Mouse (Mus musculus) spleen, postnatal 36 days (tissue): ENCODE results near the gene Myocos.
"Not testable (repeated sequence)": the region's sequence is repeated elsewhere in the genome, so short reads cannot be mapped to it uniquely, and the experiment has no call there.

Experiments used
- DNase-seq, 2 experiments: peaks; one replicate each; pipeline ENCODE4 v3.0.0; 2022; ENCODE audit warnings: low spot score in 2 of 2, mixed read lengths in 1 of 2

Gene Myocos

DNA sequence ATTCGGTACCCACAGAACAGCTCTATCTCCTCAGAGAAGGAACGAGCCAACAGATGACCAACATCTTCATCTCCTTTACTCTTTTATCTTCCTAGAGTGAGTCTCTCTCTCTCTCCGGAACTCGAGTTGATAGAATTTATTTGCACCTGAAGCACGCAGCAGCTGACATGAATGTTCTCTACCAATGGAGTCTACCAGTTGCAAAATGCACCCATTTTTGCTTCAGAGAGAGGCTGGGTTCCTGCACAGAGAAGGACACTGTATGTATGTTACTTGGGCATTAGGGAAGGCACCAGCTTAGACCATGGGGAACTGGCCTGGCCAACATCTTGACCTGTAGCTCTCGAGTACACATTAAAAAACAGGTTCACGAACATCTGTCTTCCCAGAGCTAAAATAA lies at the start of gene Myocos:
Gene Myocos, minus strand, starts transcription at position 101 of the 400 bp plus-strand sequence.
- DNase-seq, result no peak

DNA sequence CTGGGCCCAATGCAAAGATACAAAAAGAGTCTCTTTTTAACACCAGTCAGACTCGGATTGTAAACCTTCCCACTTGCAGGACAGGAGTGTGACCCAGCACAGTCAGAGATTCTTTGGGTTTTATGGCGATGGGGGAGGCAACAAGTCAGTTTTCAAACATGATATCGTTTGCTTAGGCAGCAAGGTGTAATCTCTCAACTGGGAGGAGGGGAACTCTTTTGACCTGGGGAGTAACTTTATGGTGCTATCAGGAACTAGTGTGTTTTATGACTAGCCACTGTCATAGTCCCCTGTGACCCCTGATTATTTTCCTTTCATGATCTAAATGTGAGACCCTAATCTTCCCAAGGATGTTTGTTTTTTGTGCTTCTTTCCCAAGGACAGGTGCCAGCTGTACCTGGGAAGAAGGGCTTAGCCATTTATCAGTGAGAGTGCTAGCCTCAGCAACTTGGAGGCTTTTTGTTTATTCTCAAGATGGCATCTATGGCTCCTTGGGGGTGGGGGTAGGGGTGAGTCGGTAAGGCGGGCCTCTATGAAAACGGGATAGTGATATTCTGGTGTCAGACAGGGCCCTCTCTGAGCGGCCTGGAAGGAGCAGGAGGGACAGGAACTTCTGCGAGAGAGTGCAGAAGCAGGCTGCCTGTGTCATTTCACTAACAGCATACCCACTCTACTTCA lies 42.5 kb upstream of the Myocos start:
- no peak for DNase-seq

DNA sequence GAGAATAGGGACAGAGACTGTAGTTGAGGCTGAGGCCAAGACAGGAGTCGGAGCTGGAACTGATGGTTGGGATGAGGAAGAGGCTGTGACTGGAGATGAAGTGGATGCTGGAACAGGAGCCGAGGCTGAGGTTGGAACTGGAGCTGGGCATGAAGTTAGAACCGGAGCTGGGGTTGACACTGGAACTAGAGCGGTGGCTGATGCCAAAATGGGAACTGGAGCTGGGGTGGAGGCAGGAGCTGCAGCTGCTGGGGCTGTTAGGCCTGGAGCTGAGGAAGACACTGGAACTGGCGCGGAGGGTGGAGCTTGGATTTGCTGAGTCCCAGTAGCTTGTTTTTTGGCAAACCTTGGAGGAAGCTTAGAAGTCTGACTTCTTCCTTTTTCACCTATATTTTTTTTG lies 39.8 kb upstream of the Myocos start:
- no peak for DNase-seq

DNA sequence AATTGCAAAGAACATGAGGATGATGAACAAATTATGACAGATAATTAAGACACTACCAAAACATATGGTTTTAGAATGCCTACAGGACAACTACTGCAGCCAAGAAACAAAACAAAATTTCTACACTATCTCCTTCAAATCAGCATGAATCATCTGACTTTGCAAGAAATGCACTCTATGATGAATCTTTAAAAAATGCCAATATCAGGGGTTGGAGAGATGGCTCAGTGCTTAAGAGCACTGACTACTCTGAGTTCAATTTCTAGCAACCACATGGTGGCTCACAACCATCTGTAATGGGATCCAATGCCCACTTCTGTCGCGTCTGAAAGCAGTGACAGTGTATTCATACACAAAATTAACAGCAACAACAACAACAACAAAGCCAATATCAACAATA lies 35.7 kb upstream of the Myocos start:
- DNase-seq, result no peak

DNA sequence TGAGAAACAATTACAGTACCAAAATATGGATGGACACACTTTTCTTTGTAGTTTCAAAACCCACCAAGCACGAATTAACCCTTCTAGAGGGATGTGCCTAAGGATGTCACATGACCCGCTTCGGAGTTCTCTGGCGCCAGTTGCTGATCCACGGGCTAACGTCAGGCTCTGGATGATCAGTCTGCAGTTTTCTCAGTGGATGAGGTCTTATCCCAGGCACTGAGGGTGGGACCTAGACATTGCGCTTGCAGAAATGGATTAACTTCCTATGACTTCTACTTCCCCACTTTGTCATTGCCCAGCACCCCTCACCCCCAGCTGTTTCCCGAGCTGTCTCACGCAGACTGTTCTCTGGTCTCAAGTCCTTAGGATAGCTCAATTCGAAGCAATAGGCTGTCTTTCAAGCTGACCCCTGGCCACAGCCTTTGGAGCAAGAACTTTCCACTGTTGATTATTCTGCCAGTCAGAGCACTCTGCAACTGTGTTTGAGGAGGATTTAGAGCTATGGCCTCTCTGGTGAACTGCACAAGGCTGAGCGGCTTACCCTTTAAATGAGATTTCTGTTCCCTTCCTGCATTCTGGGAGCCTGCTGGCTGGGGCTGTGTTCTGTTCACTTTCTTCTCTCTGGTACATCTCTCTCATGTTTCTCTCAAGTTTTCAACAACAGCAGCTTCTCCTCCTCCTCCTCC lies 7.6 kb upstream of the Myocos start:
- no peak for DNase-seq

DNA sequence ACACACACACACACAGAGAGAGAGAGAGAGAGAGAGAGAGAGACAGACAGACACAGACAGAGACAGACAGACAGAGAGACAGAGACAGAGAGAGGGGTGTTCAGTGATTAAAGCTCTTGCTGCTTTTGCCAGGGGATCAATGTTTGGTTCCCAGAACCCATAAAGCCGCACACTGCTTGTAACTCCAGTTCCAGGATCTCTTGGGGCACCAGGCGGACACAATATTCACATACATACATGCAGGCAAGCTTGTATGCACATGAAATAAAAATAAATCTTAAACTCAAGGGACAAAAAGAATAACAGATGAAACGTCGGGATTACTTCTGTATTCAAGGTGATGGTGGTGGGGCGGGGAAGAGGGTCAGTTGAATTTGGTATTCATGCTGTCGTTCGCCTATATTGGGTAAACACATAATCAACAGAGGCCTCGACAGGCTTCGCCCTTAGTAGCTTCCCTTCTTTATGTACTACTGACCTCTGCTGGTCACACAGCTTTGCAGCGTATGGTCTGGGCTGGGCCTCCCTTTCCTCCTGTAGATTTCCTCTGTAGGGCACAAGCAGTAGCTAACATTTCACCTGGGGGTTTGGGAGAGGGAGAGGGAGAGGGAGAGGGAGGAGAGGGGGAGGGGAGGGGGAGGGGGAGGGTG lies 6.9 kb upstream of the Myocos start:
- DNase-seq, result peak; percentile 61 to 65

DNA sequence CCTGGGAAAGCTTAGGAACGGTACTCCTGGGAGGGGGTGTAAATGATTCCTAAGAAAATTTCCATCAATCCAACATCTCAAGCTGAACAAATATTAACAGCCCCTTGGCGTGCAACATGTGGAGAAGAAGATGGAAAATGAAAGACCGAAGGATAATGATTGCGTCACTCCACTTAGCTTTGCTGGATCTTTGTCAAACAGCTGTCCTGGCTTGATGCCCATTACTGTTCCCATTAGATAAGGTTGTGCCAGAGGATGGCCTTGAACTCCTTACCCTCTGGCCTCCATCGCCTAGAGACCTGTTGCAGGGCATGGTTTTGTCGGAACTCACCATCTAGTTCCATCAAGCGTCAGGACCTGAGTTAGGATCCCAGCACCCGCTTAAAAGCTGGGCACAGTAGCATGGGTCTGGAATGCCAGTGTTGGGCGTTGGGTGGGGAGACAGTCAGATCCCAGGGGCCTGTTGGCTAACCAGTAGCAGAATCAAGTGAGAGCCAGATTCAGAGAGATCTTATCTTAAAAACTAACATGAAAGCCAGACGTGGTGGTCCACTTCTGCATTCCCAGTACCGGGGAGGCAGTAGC lies 2.3 kb upstream of the Myocos start:
- no peak for DNase-seq

DNA sequence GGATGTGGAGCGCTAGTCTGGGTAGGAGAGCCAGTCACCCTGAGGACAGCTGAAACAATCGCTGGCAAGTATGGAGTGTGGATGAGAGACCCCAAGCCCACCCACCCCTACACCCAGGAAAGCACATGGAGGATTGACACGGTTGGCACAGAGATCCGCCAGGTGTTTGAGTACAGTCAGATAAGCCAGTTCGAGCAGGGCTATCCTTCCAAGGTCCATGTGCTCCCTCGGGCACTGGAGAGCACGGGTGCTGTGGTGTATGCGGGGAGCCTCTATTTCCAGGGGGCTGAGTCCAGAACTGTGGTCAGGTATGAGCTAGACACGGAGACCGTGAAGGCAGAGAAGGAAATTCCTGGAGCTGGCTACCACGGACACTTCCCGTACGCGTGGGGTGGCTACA lies 9.6 kb downstream of the Myocos start:
- no peak for DNase-seq

DNA sequence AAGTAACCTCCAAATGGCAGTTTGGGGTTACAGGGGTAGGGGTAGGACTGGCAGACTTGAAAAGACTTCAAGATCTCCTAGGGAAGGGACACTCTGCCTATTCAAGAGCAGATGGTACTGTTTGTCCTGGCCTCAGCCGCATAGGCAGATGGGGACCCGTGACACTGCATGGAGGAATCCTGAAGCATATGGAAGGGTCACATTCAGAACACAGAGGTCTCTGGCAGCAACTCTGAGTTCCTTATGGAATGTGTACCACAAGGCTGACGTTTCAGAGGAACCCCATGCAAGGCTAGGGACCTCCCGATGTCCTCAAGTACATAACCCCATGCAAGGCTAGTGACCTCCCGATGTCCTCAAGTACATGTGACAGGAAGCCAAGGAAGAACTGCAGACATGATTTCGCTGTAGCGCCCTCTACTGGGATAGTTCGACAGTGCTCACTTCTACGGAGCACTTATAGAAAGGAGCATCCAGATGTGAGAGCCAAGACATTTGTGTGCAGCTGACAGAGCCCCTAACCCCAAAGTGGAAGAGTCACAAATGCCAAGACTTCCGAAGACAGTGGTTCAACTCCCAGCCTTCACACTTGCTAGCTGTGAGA lies 11.8 kb downstream of the Myocos start:
- peak in 1 of 2 experiments; percentile 9 for DNase-seq

DNA sequence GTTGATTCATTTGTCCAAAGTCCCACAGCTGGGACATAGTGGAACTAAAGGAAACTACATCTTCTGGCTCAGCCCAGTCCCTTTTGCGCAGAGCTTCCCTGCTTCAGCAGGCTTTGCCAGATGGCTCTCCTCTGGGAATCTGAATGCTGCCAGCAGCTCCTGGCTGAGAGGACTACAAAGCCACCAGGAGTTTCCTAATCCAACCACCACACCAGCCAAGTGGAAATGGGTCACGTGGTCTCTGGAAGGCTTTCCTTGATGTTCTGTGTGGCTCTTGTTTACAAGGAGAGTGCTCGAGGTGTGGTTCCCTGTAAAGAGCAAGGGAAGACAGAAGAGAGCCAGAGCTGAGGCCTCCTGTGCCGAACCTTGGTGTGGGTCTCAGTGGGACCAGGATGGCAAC lies 14.3 kb downstream of the Myocos start:
- no peak for DNase-seq

DNA sequence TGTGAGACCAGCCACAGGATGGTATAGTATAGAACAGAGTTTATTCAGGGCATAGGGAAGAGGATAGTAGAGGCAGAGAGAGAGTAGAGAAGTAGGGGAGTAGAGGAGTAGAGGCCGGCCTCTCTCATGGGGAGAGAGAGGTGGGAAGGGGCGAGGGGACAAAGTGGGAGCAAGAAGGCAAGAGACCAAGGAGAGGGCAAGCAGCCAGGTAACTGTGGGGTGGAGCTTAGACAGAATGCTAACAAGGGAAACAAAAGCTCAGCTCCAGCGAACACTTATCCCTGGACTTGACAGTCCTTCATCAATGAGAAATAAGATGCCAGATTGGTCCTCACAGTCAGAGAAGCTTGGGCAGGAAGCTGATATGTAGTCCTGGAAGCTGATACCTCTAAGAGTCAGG lies 15.4 kb downstream of the Myocos start:
- DNase-seq, result no peak

DNA sequence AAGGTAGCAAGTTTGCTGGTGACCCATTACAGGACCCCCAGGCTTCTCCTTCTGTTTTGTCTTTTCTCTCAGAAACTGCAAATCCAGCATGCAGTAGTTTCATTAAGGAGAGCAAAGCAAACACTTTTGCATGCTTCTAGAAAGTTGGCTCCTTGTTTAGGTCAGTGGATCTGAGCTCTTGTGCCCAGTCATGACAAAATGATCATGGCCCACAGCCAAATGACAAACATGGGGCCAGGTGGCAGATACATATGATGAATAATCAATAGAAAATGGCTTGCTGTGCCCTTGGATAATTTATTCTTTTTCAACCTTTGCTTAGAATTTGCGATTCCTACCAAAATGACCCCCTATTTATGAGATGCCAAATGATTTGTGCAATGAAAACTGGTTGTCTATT lies 18.2 kb downstream of the Myocos start:
- DNase-seq, result no peak

DNA sequence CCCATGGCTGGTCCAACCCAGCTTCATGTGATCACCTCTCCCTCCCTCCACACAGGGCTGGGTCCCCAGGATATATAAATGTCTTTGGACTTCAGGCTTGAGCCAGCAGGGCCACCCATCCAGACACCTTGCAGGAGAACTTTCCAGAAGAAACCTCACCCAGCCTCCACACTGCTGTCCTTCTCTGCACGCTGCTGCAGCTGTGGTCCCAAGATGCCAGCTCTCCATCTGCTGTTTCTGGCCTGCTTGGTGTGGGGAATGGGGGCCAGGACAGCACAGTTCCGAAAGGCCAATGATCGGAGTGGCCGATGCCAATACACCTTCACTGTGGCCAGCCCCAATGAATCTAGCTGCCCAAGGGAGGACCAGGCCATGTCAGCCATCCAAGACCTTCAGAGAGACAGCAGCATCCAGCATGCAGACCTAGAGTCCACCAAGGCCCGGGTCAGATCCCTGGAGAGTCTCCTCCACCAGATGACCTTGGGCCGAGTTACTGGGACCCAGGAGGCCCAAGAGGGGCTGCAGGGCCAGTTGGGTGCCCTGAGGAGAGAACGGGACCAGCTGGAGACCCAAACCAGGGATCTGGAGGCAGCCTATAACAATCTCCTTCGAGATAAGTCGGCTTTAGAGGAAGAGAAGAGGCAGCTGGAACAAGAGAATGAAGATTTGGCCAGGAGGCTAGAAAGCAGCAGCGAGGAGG lies 18.8 kb downstream of the Myocos start, which contains the start of gene Myoc:
Gene Myoc, plus strand, starts transcription at position 105 of the 700 bp plus-strand sequence.
- DNase-seq, result no peak

DNA sequence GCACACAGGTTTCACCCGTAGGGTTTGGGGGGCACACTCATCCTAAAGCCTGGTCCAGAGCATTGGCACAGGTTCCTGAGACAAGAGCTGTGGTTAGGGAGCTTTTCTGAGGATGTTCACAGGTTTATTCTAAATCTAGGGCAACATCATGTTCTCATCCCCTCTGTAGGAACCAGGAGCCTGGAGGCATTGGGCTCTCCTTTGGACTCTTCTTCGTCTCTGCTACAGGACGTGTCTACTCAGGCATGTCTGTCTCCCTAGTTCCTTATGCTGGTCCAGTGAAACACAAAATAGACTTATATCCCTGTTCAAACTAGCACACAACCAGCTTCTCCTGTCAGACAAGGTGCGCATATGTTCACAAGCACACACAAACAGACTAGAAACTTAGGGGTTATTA lies 19.5 kb downstream of the Myocos start:
- DNase-seq, result no peak

DNA sequence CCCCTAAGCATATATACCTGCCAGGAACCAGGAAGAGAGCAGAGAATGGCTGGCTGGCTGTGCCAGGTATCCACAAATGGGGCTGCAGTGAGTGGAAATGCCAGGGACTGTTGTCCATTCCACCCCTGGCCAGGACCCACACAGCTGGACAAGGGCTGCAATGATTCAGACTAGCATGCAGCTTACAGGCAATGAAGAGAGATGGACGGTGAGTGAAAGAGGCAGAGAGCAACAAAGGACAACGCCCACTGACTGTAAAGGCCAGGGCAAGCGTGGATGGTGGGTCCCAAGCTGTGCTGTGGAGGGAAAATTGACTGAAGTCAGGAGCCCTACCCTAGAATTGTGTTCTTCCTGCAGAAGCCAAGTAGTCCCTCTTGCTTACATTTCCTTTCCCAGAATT lies 21.5 kb downstream of the Myocos start:
- no peak for DNase-seq

DNA sequence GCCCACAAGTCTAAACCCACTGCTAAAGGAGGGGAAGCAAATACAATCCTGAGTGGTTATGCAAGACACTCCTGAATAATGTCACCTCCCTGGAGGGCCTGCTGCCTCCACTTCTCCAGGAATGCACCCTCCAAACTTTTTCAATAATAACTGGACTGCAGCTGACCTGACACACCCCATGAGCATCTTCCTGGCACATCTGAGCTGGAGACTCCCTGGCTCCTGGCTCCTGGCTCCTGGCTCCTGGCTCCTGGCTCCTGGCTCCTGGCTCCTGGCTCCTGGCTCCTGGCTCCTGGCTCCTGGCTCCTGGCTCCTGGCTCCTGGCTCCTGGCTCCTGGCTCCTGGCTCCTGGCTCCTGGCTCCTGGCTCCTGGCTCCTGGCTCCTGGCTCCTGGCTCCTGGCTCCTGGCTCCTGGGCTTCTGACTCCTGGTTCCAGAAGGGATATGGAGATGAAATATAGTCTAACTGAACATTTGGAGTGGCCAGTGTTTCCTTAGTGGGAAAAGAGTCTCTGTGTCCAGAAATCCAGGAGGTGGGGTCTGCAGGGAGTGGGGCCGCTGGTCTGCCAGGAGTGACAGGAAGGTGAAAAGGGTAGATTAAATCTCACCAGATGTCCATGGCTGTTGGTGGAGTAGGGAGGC lies 22.6 kb downstream of the Myocos start:
- DNase-seq, result not testable (repeated sequence)

DNA sequence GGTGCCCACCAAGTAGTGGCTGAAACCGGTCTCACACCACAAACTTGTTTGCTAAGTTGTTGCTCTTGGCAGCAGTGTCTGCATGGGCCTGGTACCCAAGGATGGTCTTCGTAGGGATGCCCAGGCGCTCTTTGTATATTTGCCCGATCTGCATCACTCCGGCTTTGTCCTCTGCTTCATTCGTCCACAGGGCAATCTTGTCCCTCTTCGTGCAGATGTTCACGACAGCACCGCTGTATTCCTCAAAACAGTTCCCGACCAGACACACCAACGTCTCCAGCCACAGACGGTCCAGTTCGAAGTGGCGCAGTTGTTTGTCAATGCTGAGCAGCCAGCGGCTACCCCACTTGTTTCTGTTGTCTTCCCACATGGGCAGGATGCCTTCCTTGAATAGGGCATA lies 29.7 kb downstream of the Myocos start:
- DNase-seq, result not testable (repeated sequence)

DNA sequence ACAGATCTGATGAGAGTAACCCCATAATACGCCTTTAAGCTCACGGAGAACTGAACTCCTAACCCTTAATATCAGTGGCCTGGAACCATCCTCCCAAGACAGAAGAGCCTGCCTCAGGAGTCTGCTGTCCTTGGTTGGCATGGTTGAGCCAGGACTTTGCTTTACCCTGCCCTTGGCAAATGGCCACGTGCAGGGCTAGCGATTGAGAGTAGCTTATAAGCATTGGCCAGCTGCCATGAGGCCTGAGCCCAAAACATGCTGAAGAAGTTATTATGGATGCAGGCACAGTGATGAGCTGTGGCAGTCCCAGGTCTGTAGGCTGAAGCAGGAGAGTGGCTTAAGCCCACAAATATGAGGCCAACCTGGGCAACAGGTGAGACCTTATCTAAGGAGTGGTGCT lies 30.2 kb downstream of the Myocos start:
- not testable (repeated sequence) for DNase-seq

DNA sequence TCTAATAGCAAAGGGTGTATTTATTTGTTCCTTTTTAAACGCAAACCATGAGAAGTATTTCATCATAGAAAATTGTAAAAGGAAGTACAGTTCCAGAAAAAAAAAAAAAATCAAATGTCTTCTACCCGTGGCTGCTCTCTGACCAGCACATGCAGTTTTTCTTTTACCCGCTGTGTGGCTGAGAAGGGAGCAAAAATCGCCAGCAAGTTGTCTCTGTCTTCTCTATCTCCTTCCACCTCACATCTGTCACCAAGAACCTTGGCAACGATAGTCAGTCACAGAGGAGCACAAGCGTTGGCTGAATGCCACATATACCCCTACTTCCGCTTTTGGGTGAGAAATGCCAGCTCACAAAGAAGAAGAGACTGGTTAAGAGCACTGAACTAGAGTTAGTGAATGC lies 32.8 kb downstream of the Myocos start:
- DNase-seq, result peak; percentile 60 to 67

DNA sequence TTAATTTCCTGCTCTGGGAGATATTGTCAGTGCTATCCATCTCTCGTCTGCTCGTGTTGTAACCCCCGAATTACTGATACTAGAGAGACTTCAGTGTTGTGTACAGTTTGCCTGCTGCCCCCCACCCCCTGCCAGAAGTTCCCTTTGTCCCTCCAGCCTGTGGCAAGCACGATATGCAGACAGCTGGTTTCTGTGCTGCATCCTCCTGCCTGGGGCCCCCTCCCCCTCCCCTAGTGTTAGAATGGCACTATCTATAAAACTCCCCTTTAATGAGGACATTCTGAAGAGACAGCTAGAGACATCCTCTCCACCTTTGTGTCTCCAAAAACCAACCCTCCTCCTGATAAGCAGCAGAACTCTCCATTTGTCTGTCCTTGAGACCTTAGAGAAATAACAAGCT lies 34.1 kb downstream of the Myocos start:
- DNase-seq, result no peak

DNA sequence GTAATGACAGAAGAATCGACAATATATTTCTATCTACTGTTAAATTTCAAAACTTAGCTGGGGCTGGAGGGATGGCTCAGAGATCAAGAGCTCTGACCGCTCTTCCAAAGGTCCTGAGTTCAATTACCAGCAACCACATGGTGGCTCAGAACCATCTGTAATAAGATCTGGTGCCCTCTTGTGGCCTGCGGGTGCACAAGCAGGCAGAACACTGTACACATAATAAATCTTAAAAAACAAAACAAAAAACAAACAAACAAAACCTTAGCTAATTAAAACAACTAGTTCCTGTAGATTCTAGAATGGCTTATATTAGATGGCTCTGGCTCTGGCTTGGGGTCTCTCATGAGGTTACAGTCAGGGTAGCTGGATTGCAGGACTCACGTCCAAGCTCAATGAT lies 37.5 kb downstream of the Myocos start:
- no peak for DNase-seq
